Mouse (Mus musculus) layer of hippocampus, adult 18-20 months (tissue): ENCODE measurements at regions not wholly inside any gene's neighbourhood (a gene's known extent, or its start where the extent isn't known, plus 50 kb on each side); places are given as distances from the start of the nearest gene placed in this dataset.

Experiments used
- DNase-seq, 2 experiments: peaks; one replicate each; pipeline ENCODE4 v3.0.0; 2022; ENCODE audit warnings: low spot score in 2 of 2

GRCm38 (mm10) chr1:110194481-110194880 is 212.2 kb downstream of the Cdh7 start:
- no peak for DNase-seq

GRCm38 (mm10) chr1:110215956-110216355 is 233.7 kb downstream of the Cdh7 start:
- DNase-seq: peak in 1 of 2 experiments; percentile 13

GRCm38 (mm10) chr1:110246218-110246617 is 264.0 kb downstream of the Cdh7 start:
- DNase-seq: no peak
